Mouse (Mus musculus): ENCODE results near the gene Csf2rb.

Gene Csf2rb

DNA sequence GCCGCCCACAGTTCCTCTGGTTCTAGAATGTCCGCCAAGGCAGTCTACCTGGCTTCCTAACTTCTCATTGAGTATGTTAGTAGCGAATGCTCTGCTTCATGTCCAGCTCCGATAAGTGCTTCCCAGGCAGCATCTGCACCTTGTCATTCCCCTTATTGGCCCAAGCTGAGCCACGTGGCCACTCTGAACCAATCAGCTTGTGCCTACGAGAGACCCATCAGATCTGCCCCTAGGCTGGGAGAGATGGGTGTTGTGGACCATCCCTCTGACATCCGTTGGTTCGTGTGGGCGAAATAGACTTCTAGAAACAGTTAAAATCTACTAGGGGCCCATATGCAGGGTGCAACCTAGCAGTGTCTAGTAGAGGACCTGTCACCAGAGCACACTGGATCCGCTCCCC, 52.3 kb downstream of the Csf2rb start:
- DNase-seq (ENCODE audit: low read depth, low spot score) = no peak

DNA sequence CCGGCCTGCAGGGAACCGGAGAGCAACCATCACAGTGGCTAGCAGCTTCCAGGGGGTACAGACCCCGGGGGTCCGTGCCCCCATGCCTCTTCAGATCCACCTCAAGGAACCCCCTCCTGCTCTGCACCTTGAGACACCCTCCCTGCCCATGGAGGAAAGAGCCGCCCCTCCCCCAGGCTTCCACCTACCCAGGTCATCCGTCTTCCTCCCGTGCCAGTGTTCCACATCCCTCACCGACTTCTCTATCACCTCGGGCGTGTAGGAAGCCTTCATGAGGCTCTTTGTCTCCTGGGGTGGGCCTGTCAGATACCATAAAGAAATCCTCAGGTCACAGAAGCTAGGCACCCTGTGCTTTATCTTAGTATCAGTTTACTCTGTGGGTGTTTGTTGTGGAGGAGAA, 53.0 kb downstream of the Csf2rb start:
- no peak for DNase-seq (ENCODE audit: low read depth, low spot score)

DNA sequence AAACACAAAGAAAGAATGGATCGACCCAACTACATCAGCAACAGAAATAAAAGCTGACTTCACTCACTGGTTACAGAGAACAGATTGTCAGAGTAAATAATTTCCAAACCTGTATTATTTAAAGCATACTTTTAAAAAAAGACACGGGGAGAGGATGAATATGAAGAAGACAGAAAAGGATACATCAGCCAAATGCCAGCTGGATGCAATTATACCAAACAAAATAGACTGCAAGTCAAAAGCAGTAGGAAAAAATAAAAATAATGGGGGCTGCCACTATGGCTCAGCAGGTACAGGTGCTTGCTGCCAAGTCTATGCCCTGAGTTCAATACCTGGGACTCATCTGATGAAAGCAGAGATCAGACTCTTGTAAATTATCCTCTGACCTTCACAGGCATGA, 54.7 kb downstream of the Csf2rb start:
- DNase-seq (ENCODE audit: low read depth, low spot score) = no peak

DNA sequence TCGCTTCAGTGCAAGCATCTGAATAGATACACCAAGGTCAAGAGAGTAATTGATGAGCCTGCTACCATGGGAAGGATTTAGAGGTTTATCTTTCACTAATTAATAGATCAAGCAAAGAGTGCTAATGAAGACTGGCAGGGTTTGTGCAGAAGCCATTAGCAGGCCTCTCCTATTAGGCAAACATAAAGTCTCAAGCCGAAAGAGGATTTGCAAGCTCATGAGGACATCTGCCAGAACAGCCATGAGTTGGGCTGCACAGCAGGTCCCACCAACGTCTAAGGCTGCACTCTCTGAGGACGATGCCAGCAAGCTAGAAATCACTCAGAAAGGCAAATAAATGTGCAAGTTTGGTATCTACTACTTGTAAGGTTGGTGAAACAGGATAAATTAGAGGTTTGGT, 55.2 kb downstream of the Csf2rb start:
- DNase-seq (ENCODE audit: low read depth, low spot score) = no peak

DNA sequence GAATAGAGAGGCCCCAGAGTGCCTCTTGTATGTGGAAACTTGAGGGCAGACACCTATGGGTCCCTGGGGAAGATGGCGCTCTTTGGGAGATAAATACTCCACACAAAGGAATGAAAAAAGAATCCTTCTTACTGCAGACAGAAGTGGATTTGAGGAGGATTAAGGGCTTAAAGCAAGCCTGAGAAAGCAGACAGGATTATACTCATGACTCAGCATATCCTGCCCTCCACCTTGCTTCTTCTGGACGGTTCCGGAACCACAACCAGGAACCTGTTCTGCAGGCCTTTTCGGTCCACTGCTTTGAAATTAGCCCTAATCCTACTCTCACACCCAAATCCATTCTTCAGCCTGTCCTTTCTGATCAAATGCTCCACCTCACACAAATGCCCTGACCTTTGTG, 56.6 kb downstream of the Csf2rb start:
- no peak for DNase-seq (ENCODE audit: low read depth, low spot score)

DNA sequence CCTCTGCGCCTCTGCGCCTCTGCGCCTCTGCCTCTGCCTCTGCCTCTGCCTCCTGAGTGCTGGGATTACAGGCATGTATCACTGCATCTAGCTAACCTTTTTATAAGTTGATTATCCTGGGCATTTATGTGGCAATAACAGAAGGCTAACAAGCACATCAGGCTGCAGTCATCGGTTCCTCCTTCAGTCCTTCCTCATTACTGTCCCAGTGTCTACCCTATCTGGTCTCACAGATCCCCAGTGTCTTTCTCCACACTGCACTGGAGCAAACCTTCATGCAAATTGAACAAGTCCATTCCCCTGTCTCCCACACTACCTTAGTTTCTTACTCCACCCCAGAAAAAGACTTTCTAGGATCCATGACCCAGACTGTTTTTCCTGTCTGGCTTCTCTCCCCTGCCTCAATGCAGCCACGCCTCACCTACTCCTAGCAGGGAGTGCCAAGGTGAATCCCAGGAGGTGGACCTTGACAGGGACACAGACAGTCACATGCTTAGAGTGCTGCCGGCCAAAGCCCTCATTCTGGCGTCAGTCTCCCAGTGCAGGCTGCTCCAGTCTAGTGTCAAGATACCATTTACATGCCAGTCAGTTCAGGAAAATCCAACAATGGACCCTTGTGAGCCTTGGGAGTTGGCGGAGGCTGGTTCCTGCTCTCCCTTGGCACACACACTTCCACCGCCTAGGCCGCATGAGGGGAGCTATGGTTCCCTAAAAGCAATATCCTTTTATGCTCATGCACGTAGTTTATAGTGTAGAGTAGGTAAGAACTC, 58.1 kb downstream of the Csf2rb start:
- DNase-seq (ENCODE audit: low read depth, low spot score) = no peak

DNA sequence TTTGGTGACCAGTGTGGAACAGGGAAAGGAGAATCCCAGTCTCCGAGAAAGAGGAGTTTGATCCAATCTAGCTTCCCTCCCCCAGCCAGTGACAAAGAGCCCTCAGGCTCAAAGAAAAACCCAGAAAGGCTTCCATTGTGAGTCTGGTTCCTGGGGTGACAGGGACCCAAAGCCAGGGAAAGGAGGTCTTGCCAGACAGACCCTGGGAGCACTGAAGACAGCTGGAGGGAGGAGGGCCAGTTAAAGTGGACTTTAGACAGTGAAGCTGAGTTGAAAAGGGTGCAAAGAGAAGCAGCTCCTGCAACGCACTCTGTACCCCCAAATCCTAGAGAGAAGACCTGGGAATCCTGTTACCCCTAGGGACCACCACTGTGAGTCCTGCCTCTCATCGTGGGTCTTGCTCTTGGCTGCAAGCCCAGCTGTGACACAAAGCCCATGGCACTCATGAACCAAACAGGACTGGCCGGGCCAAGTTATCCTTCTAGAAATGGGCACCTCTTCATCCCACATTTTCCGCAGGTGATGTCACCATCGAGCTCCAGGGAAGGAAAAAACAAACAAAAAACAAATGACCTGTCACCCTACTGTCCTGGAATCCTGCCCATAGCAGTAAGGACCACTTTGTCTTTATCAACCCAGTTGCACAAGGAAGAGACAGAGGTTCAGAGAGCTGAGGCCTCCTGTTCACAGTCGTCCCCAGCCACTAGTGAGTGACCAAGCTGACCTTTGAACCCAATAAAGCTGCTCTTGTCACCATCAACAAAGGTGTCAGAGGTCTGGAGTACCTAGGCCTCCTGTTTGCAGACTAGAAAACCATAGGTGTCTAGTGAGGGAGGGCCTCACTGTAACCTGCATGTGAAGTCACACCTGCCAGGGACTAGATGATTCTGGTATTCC, 58.9 kb downstream of the Csf2rb start:
- DNase-seq (ENCODE audit: low read depth, low spot score) = no peak

DNA sequence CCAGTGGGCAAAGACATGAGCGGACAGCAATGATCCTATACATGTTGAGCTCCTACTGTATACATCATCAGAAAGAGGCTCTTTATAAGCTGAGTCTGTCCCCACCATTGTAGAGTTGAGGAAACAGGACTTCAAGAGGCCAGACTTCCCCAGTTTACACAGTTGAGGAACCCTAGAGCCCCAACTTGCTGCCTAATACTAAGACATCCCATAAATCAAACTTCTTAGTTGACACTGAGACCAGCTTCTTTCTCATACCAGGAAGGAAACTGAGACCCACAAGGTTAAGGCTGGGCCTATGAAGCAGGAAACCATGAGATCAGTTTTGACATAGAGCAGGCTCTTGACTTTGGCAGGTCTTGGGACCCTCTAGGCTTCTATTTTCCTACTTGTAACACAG, 60.0 kb downstream of the Csf2rb start:
- DNase-seq (ENCODE audit: low read depth, low spot score) = no peak

DNA sequence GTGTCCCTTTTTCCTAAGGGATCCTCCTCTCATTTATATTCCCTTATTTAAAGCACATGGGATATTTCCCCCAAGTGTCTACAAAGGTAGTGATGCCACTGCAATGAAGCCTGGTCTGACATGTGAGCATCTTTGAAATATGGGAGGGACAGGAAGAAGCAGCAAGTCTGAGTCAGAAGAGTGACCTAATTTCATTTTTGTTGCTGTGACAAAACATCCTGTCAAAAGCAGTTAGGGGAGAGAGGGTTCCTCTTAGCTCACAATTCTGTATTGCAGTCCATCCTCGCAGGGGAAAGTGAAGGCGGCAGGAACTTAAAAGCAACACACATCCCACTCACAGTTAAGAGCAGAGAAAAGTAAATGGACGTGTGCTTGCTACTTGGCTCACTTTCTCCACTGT, 65.3 kb downstream of the Csf2rb start:
- peak; percentile 41 for DNase-seq (ENCODE audit: low read depth, low spot score)

DNA sequence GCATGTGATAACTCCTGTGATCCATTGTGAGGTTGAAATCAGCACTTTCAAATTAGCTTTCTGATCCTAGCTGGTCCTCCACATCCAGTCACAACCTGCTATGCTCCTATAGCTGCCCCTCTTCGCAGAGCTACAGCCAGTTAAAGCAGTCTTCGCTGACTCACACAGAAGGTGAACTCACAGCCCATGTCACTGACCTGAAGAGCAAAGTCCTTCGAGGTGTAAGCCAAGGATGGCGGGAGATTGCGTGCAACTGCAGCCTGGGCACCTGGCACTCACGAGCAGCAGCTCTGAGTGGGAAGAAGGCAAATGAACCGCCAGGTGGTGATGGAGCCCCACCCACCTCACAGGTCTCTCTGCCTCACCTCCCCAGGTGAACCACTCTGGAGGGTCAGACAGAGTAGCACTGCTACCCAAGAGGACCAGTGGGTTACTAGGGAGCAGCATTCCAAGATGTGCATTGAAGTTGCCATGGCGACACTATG, 70.0 kb downstream of the Csf2rb start, which contains the start of gene Tex33:
Tex33 (minus strand) TSS at position 435 of the 485 bp plus-strand sequence.
- DNase-seq (ENCODE audit: low read depth, low spot score) = no peak

DNA sequence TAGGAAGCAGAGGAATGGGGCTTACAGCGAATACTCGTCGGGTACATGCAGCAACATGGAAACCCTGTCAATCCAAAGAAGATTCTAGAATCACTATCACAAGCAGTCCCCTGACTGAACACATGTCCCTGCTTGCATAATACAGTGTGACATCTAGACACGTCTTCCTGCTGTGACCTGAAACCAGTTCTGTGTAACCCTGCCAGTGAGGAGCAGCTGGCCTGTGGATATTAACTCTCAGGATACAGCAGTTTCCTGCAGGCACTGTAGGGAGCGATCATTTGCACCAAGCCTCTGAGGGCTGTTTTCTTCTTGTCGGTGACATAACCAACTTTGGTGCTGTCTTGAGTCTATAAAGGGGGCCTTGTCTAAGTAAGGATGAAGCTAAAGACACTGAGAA, 75.8 kb downstream of the Csf2rb start:
- no peak for DNase-seq (ENCODE audit: low read depth, low spot score)

DNA sequence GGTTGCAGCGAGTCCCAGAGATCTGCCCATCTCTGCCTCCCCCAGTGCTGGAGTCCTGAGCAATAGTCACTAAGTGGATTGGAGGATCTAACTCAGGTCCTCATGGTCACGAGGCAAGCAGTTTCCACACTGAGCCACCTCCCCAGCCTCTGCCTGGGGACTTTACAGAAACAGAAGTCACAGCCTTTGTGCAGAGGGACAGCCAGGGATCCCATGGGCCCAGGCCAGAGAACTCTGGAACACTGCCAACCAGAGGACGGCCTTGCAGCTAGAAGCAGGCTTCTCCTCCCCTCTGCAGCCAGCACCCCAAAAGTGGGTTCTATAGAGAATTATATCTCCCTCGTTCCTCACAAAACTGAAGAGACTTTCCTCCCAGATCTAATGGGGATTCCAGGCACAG, 76.4 kb downstream of the Csf2rb start:
- no peak for DNase-seq (ENCODE audit: low read depth, low spot score)

DNA sequence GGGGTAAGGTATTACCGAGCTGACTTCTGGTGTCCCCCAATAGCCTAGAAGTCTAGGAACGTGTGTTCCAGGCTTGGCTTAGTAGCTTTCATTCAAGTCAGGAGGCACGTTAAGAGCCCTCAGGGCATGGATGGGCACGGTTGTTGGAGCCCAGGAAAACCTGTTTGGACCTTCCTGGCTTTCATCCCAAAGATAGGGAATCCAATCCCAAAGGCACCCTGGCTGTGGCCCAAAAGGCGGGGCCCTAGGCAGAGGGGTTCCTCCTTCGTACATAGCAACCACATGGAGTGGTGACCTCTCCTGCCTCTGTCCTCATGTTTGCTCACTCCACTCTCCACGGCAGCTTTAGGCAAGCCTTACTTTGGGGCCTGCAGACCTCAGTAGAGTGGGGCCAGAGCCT, 76.9 kb downstream of the Csf2rb start:
- DNase-seq (ENCODE audit: low read depth, low spot score) = no peak

DNA sequence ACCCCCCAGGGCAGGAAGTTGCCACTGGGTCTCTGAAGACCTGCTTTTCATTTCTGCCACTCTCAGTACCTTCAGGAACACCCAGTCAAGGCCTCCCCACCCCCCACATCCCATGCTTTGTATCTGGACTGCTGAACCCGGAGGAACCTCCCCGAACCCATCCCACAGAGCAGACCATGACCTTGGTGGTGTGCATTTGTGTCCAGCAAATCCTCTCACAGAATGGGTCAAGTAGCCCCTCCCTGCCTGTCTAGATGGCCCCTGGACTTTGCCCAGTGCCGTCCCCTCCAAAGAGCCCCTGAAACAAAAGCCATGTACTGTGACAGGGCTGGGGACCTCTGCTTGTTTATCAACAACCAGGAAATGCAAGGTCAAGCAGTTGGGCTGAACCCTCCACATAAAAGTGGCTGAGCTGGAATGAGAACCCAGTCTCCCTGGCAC, 77.8 kb downstream of the Csf2rb start:
- DNase-seq (ENCODE audit: low read depth, low spot score) = no peak

Measured in CD4-positive, CD25-positive, alpha-beta regulatory T cell, adult 2 months (primary cell).